Mouse (Mus musculus): Measurements from ENCODE around the gene Muc1. TPM values are rescaled to one million over a fixed set of nuclear protein-coding genes. Genes with fewer than 3 reads are reported as not detected.

Gene Muc1
- 0.80 to 2.1 TPM (median 1.1 TPM) in 4 replicates for total RNA-seq (2023; ENCODE audit: inconsistent age)

DNA sequence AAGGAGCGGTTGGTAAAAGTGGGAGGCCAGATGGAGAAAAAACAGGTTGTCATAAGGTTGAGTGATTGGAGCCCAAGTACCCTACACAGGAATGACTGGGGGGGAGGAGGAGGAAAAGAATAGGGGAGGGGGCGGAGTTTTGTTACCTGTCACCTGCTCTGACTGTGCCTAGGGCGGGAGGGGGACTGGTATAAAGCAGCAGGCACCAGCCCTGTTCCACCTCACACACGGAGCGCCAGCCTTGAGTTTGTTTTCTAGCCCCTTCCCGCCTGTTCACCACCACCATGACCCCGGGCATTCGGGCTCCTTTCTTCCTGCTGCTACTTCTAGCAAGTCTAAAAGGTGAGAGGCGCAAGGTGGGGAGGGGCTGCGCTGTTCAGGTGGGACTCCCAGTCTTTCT is at the start of gene Muc1:
Gene Muc1, plus strand, starts transcription at position 222 of the 400 bp plus-strand sequence.

GRCm38 (mm10) chr3:89183058-89183958 is 45.5 kb upstream of the Muc1 start, which contains the start of gene Fam189b:
TSS of gene Fam189b (plus strand) at chr3:89183143.

DNA sequence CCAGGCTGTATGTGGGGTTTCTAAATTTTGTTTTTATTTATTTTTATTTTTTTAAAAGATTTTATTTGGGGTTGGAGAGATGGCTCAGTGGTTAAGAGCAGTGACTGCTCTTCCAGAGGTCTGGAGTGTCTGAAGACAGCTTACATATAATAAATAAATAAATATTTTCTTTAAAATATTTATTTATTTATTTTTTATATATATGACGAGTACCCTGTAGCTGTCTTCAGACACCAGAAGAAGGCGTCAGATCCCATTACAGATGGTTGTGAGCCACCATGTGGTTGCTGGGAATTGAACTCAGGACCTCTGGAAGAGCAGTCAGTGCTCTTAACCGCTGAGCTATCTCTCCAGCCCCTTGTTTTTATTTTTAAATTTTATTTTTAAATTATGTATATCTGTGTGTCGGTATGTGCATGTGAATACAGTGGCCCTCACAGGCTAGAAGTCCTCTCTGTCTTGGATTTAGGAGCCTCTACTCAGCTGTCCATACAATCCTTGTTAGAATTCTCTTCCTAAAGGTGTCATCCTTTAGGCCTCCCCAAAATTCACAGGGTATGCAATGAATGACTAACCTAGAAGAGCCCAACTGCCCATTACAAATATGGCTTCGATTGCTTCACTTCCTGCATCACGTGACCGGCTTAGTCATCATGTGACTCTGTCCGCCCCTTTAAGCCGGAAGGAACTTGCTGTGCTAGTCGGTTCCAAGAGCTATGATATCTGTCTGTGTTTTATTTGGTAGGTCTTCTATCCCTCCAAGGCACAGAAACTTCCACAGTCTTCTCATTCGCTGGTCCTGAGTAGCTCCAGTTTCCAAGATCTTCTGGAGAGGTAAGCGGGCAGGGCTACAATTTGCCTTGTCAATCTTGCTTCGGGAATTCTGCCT is 26.4 kb upstream of the Muc1 start, which contains the start of gene Gba:
Gene Gba, plus strand, starts transcription at position 676 of the 889 bp plus-strand sequence.

DNA sequence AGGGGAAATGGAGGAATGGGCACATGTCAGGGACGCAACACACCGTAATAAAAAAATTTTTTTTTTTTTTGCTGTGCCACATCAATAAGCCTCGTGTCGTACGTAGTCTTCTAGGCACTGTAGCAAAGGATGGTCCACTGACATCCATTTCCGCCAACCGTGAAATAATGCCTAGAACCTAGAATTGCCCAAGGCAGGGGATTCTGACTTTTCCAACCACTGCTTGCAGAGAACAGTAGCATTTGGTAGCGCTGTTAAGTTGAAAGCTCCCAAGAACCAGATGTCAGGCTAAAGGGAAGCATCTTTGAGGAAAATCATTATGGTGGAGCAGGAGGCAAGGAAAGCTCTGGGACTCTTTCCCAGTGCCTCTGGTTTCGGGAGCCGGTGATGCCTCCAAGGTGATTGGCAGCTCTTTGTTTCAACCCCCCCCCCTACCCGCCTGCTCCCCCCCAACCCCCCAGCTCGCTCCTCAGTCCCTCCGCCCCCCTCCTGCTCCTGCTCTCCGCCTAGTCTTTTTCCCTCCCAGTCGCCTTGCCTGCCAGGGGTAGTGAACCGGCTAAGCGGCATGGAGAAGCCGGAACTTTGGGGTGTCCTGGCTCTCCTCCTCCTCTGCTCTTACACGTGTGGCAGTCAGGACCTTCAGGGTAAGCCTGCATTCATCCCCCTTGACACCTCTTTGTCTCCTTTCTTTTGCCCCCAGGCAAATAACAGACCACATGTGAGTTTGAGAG is 14.0 kb upstream of the Muc1 start, which contains the start of gene Thbs3:
Gene Thbs3, plus strand, starts transcription at position 500 of the 731 bp plus-strand sequence.

GRCm38 (mm10) chr3:89226900-89227299 is 2.0 kb upstream of the Muc1 start, which contains the start of gene Mtx1:
TSS of gene Mtx1 (minus strand) at chr3:89227088.

DNA sequence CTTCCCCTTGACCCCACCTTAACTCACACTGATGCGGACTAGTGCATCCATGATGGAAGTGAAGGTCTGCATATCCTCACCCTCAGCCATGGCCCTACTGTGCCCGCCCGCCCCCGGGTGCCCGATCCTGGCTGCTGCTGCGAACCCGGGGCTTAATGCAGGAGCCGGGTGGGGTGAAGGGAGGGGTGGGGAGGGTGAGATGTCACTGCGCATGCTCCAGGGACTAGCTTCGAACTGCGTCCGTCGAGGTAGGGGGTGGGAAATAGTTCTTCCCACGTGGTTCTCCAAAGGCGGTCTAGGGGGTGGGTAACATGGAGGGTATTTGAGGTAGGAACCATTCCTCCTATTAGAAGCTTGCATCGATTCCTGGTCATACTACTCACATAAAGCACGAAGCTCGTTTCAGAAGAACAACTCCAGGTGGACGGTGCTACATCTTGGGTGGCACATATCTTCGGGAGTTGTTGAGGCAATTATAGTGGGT is 16.9 kb downstream of the Muc1 start, which contains the start of gene Krtcap2:
Gene Krtcap2, plus strand, starts transcription at position 279 of the 484 bp plus-strand sequence.

DNA sequence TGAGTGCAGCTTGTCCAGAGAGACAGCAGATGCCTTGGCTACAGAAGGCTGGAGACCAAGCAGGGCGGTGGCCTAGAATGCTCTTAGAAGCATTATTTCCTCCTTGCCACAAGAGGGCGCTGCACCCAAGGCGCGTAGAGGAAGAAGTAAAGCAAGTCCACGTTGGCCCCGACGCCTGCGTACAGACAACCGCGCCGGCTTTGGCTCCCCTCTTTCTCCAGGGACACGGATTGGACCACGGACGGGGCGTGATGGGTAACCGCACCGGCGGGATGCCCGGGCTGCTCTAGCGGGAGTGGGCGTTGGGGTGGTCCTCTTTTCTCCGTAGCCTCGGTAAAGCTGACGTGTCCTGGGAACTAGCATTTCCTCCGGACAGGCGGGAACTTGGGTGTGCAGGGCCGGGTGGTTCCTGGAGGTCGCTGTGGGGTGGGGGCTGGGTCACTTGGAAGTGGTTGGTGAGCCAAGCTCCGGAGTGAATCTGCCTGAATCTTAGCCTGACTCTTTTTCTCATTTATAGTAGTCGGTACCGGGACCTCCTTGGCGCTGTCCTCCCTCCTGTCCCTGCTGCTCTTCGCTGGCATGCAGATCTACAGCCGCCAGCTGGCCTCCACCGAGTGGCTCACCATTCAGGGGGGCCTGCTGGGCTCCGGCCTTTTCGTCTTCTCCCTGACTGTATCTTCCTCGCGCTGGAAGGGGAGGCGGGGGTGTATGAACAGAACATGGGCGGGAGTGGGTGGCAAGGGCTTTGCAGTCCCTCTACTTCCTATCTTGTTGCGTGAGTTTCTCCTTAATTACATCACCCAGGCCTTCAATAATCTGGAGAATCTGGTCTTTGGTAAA is 17.6 kb downstream of the Muc1 start, which contains the start of gene Trim46:
Gene Trim46, minus strand, starts transcription at position 49 of the 840 bp plus-strand sequence.

GRCm38 (mm10) chr3:89259076-89259475 is 30.2 kb downstream of the Muc1 start, which contains the start of gene Dpm3:
TSS of gene Dpm3 (plus strand) at chr3:89259358.

GRCm38 (mm10) chr3:89270051-89270755 is 41.3 kb downstream of the Muc1 start, which contains the start of gene Slc50a1:
TSS of gene Slc50a1 (minus strand) at chr3:89270570.

GRCm38 (mm10) chr3:89280606-89281511 is 52.0 kb downstream of the Muc1 start, which contains the start of gene Efna1:
TSS of gene Efna1 (minus strand) at chr3:89281142.

Other genes with a start within 250 kb of the Muc1 start
- 46.6 to 58.3 TPM (median 51.4 TPM) in 4 replicates for gene Rusc1, start 135.7 kb upstream of the Muc1 start, total RNA-seq (2023; ENCODE audit: inconsistent age)
- gene Gm43738, start 128.0 kb upstream of the Muc1 start, total RNA-seq (2023; ENCODE audit: inconsistent age): not detected in 4 replicates
- gene Fdps, start 127.1 kb upstream of the Muc1 start, total RNA-seq (2023; ENCODE audit: inconsistent age): 16.5 to 21.8 TPM (median 18.6 TPM) in 4 replicates
- gene Pklr, start 92.9 kb upstream of the Muc1 start, total RNA-seq (2023; ENCODE audit: inconsistent age): 0.18 TPM in 1 of 4 replicates, not detected in the others
- 2.1 to 4.4 TPM (median 4.1 TPM) in 4 replicates for gene Hcn3, start 68.9 kb upstream of the Muc1 start, total RNA-seq (2023; ENCODE audit: inconsistent age)
- gene Clk2, start 64.3 kb upstream of the Muc1 start, total RNA-seq (2023; ENCODE audit: inconsistent age): 137 to 156 TPM (median 153 TPM) in 4 replicates
- 106 to 112 TPM (median 108 TPM) in 4 replicates for gene Scamp3, start 51.6 kb upstream of the Muc1 start, total RNA-seq (2023; ENCODE audit: inconsistent age)
- gene Fam189b, start 45.9 kb upstream of the Muc1 start, total RNA-seq (2023; ENCODE audit: inconsistent age): 14.0 to 22.6 TPM (median 17.1 TPM) in 4 replicates
- gene Gba, start 26.1 kb upstream of the Muc1 start, total RNA-seq (2023; ENCODE audit: inconsistent age): 87.6 to 95.2 TPM (median 90.4 TPM) in 4 replicates
- gene Thbs3, start 13.9 kb upstream of the Muc1 start, total RNA-seq (2023; ENCODE audit: inconsistent age): 7.6 to 14.7 TPM (median 8.8 TPM) in 4 replicates
- 208 to 228 TPM (median 213 TPM) in 4 replicates for gene Mtx1, start 2.0 kb upstream of the Muc1 start, total RNA-seq (2023; ENCODE audit: inconsistent age)
- 92.4 to 106 TPM (median 94.3 TPM) in 4 replicates for gene Krtcap2, start 16.9 kb downstream of the Muc1 start, total RNA-seq (2023; ENCODE audit: inconsistent age)
- 2.8 to 4.4 TPM (median 3.4 TPM) in 4 replicates for gene Trim46, start 17.3 kb downstream of the Muc1 start, total RNA-seq (2023; ENCODE audit: inconsistent age)
- 63.2 to 86.3 TPM (median 79.6 TPM) in 4 replicates for gene Dpm3, start 30.3 kb downstream of the Muc1 start, total RNA-seq (2023; ENCODE audit: inconsistent age)
- gene Slc50a1, start 41.5 kb downstream of the Muc1 start, total RNA-seq (2023; ENCODE audit: inconsistent age): 136 to 155 TPM (median 153 TPM) in 4 replicates
- gene Efna1, start 52.1 kb downstream of the Muc1 start, total RNA-seq (2023; ENCODE audit: inconsistent age): 0.48 to 1.5 TPM (median 0.78 TPM) in 4 replicates
- gene Efna3, start 93.9 kb downstream of the Muc1 start, total RNA-seq (2023; ENCODE audit: inconsistent age): not detected in 4 replicates
- gene Efna4, start 109.0 kb downstream of the Muc1 start, total RNA-seq (2023; ENCODE audit: inconsistent age): not detected in 4 replicates
- gene Adam15, start 120.9 kb downstream of the Muc1 start, total RNA-seq (2023; ENCODE audit: inconsistent age): 4.5 to 7.9 TPM (median 5.5 TPM) in 4 replicates
- not detected in 4 replicates for gene Dcst2, start 132.9 kb downstream of the Muc1 start, total RNA-seq (2023; ENCODE audit: inconsistent age)
- not detected in 4 replicates for gene Dcst1, start 136.2 kb downstream of the Muc1 start, total RNA-seq (2023; ENCODE audit: inconsistent age)
- gene Zbtb7b, start 165.7 kb downstream of the Muc1 start, total RNA-seq (2023; ENCODE audit: inconsistent age): 50.9 to 68.8 TPM (median 61.8 TPM) in 4 replicates
- gene Lenep, start 173.7 kb downstream of the Muc1 start, total RNA-seq (2023; ENCODE audit: inconsistent age): 1.3 TPM in 1 of 4 replicates, not detected in the others
- 40.2 to 51.7 TPM (median 45.4 TPM) in 4 replicates for gene Flad1, start 182.8 kb downstream of the Muc1 start, total RNA-seq (2023; ENCODE audit: inconsistent age)
- 2.9 to 5.9 TPM (median 4.7 TPM) in 4 replicates for gene Cks1b, start 189.3 kb downstream of the Muc1 start, total RNA-seq (2023; ENCODE audit: inconsistent age)
- gene Shc1, start 189.4 kb downstream of the Muc1 start, total RNA-seq (2023; ENCODE audit: inconsistent age): 86.4 to 99.2 TPM (median 94.7 TPM) in 4 replicates
- gene Pygo2, start 201.2 kb downstream of the Muc1 start, total RNA-seq (2023; ENCODE audit: inconsistent age): 34.3 to 43.6 TPM (median 35.5 TPM) in 4 replicates
- gene Pbxip1, start 207.6 kb downstream of the Muc1 start, total RNA-seq (2023; ENCODE audit: inconsistent age): 126 to 144 TPM (median 138 TPM) in 4 replicates
- gene Pmvk, start 225.5 kb downstream of the Muc1 start, total RNA-seq (2023; ENCODE audit: inconsistent age): 15.8 to 18.6 TPM (median 16.8 TPM) in 4 replicates